Mouse (Mus musculus) G1E (cell line): ENCODE data around the gene Tmem30b. TPM values are rescaled to one million over a fixed set of nuclear protein-coding genes. Genes with fewer than 3 reads are reported as not detected.

ENCODE experiments used
- ATAC-seq: 2 replicates; pipeline ENCODE4 v1.8.0; 2016; ENCODE audit warnings: mild to moderate bottlenecking; ENCODE audit not compliant: insufficient number of reproducible peaks, poor library complexity, low FRiP score, severe bottlenecking; ENCODE audit errors: extremely low read depth
- DNase-seq: peaks from one replicate; pipeline ENCODE4 v3.0.0; 2012; ENCODE audit warnings: low spot score
- H3K27me3 ChIP-seq: 2 replicates; pipeline ENCODE4 v1.6.1; 2012; ENCODE audit warnings: mild to moderate bottlenecking, low read length, inconsistent platforms; ENCODE audit not compliant: insufficient read depth
- H3K36me3 ChIP-seq: replicated peaks from 2 replicates; pipeline ENCODE3; 2012; ENCODE audit warnings: mild to moderate bottlenecking, inconsistent platforms
- H3K4me1 ChIP-seq: 2 replicates; pipeline ENCODE4 v1.6.1; 2012; ENCODE audit warnings: low read depth, low read length, inconsistent platforms, mixed read lengths; ENCODE audit not compliant: insufficient read depth
- H3K4me3 ChIP-seq: 2 replicates; pipeline ENCODE4 v1.5.1; 2012; ENCODE audit warnings: low read depth, mild to moderate bottlenecking, inconsistent platforms, low read length, moderate library complexity, mixed read lengths
- H3K9me3 ChIP-seq: replicated peaks from 2 replicates; pipeline ENCODE4 v1.6.1; 2012; ENCODE audit warnings: inconsistent platforms
- CTCF ChIP-seq: IDR thresholded peaks from 2 replicates; pipeline ENCODE4 v1.5.1; 2012; ENCODE audit warnings: low read depth, low read length, inconsistent platforms, mixed read lengths
- GATA1 ChIP-seq: IDR thresholded peaks from 2 replicates; pipeline ENCODE4 v1.6.1; 2012; ENCODE audit warnings: borderline replicate concordance, low read length, inconsistent platforms, mixed read lengths
- GATA2 ChIP-seq: IDR thresholded peaks from 2 replicates; pipeline ENCODE4 v1.6.1; 2012; ENCODE audit warnings: low read depth, low read length, inconsistent platforms, borderline replicate concordance
- POLR2AphosphoS5 ChIP-seq: IDR thresholded peaks from 2 replicates; pipeline ENCODE4 v1.6.1; 2012; ENCODE audit warnings: low read depth, low read length, inconsistent platforms; ENCODE audit not compliant: insufficient replicate concordance
- TAL1 ChIP-seq: conservative IDR thresholded peaks from 2 replicates; pipeline ENCODE4 v1.6.1; 2012; ENCODE audit warnings: low read depth, low read length, inconsistent platforms, mixed read lengths
- polyA plus RNA-seq: library from polyadenylated mRNA; stranded (reverse); fragments of >175 nt; gene quantifications from 2 replicates; pipeline ENCODE4 v1.2.3, GENCODE M21; 2012
- total RNA-seq, 2 experiments: library from RNA; stranded (forward) in 1 of 2; stranded (reverse) in 1 of 2; fragments of 200-1000 nt in 1 of 2; fragments of >200 nt in 1 of 2; fragmentation: Nextera tagmentation in 1 of 2; gene quantifications; 2 replicates each; pipeline ENCODE4 v1.2.3; 2014 to 2017

The Tmem30b gene
- total and polyA plus RNA-seq, 3 experiments = 0.22 TPM; not detected in 2

DNA sequence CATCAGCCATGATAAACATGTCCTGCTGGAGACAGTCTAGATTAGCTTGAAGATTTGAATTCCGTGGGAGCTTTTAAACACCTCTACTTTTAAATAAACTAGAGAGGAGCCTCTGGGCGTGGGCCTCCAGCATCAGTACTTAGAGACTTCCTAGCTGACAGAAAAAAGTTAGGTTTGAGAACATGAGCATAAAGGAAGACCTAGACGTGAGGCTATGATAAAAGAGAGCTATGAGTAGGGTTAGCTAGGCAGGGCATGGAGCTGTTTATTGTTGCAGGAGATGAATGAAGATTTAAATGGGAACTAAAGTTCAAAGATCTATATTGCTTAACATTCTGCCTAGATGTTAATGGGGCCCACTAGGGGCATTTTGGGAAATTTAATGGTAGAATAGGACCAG lies 41.1 kb upstream of the Tmem30b start:
- no peak overlapping the region for H3K4me3 ChIP-seq
- no peak for ATAC-seq
- H3K27me3 ChIP-seq = peaks cover 6% of the 10 kb centered on the region; the same call in 1 of the 2 replicates
- H3K36me3 ChIP-seq = no peaks in the 10 kb centered on the region
- no peak for TF ChIP-seq POLR2AphosphoS5
- TF ChIP-seq GATA1 = no peak
- no peak for TF ChIP-seq TAL1
- TF ChIP-seq CTCF = no peak
- no peak for TF ChIP-seq GATA2
- H3K9me3 ChIP-seq = peaks cover 20% of the 10 kb centered on the region
- H3K4me1 ChIP-seq = no peaks in the 10 kb centered on the region
- DNase-seq = no peak

DNA sequence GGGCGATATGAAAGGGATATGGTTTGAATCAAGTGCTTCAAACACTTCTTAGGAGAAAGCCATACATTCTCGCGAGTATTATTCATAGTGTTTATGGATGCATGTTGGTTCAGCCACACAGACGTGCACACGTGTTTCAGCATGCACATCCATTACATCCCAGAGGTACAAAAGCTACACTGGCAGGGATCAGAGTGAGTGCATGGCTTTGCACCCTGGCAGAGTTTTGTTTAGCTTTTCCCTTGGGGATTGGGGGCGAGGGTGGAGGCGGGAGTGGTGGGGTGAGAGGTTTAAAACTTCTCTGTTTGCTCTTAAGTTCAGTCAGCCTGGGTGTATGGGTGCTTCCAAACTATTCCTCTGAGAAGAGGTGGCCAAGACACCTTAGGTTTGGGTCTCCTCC lies 39.7 kb upstream of the Tmem30b start:
- Histone ChIP-seq H3K36me3 (no peaks in the 10 kb centered on the region), H3K4me3 (no peak overlapping the region), H3K9me3 (peaks cover 24% of the 10 kb centered on the region), H3K4me1 (no peaks in the 10 kb centered on the region), H3K27me3 (peaks cover 6% of the 10 kb centered on the region; the same call in 1 of the 2 replicates)
- DNase-seq = no peak
- no peak for ATAC-seq
- TF ChIP-seq POLR2AphosphoS5 (no peak), GATA1 (no peak), CTCF (no peak), TAL1 (no peak)

DNA sequence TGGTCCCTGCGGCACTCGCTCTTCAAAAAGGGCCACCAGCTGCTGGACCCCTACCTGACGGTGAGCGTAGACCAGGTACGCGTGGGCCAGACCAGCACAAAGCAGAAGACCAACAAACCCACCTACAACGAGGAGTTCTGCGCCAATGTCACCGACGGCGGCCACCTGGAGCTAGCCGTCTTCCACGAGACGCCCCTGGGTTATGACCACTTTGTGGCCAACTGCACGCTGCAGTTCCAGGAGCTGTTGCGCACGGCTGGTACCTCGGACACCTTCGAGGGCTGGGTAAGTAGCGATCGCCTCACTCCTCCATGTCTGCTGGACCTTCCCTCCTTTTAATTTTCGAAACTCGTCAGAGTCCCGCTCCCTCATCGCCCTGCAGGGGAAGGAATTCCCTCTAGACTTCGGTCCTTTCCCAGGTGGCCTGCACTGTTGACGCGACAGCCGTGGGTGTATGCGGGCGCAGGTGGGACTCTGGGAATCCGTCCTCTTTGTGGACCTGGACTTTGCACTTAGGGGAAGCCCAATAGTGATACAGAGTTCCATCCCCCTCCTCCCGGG lies 39.1 kb upstream of the Tmem30b start:
- Histone ChIP-seq H3K4me1 (no peaks in the 10 kb centered on the region), H3K9me3 (peaks cover 22% of the 10 kb centered on the region), H3K4me3 (no peak overlapping the region; the same call in 1 of the 2 replicates), H3K36me3 (no peaks in the 10 kb centered on the region), H3K27me3 (peaks cover 6% of the 10 kb centered on the region; the same call in 1 of the 2 replicates)
- no peak for TF ChIP-seq TAL1
- TF ChIP-seq GATA2 = no peak
- no peak for TF ChIP-seq CTCF
- ATAC-seq (no peak), DNase-seq (no peak)

DNA sequence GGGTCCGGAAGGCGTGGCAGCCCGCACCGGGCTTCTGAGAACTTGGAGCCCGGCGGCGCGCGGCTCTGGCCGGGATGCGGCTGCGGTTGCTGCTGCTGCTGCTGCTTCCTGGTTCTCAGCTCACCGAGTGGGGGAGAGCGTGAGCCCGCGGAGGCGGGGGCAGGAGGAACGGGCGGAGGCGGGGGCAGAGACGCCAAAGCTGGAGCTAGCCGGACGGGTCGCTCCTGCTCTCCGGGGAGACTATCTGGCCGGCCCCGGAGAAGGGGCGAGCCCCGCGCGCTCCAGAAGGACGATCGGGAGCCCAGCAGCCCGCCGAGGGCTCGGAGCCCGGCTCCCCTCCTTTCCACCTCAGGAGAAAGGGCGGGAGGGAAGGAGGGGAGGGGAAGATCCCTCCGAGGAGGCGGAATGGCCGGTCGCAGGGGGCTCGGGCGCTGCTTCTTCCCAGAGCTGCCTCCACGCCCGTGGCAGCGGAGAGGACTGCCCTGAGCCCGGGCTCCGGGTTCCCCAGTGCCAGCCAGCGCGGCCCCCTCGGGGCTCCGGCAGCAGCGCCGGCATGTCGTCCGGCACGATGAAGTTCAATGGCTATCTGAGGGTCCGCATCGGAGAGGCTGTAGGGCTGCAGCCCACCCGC lies 38.5 kb upstream of the Tmem30b start, which contains the start of gene Prkch:
Prkch (plus strand) TSS at position 187 of the 631 bp plus-strand sequence.
- no peaks in the 10 kb centered on the region for H3K36me3 ChIP-seq
- no peak for ATAC-seq
- H3K4me1 ChIP-seq = no peaks in the 10 kb centered on the region
- TF ChIP-seq TAL1 = no peak
- TF ChIP-seq GATA1 = no peak
- no peak for TF ChIP-seq GATA2
- TF ChIP-seq POLR2AphosphoS5 = no peak
- no peak for TF ChIP-seq CTCF
- H3K4me3 ChIP-seq = no peak within 1 kb of the TSS; the same call in 1 of the 2 replicates
- H3K27me3 ChIP-seq = peaks cover 6% of the 10 kb centered on the region; the same call in 1 of the 2 replicates
- DNase-seq = no peak
- H3K9me3 ChIP-seq = peaks cover 22% of the 10 kb centered on the region

DNA sequence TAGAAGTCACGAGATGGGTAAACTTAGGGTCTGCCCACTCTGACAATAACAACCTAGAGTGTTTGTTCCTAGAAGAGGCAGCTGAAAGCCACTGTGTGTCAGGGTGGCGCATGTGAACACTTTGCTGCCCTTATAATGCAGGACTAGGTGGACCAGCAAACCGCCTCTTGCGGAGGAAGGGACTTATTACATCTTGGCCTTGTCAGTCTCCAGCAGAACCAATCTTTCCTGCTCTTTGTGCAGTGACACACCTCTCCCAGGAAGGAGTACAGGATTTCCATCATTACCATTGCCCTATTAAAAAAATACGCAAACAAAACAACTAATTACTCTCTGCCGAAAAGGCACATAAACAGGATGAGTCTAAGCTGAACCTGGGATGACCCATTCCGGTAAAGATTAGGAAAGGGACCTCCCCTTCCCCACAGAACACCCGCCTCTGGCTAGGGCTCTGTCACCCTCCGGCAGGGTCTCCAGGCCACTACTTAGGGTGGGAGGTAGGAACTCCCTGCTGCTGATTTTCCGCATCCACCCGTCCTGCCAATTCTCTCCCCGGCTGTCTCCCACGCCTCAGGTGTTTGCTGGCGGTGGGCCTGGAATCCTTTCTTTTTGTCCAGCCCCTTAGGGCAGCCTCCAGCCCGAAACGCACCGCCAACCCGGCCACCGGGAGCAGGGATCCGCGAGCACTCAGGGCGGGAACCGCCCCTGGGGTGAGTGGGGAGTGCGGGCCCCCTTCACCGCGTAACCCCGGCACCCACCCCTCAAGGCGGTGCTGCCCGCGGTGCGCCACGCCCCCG lies 37.8 kb upstream of the Tmem30b start:
- no peak for ATAC-seq
- H3K4me3 ChIP-seq = no peak overlapping the region

DNA sequence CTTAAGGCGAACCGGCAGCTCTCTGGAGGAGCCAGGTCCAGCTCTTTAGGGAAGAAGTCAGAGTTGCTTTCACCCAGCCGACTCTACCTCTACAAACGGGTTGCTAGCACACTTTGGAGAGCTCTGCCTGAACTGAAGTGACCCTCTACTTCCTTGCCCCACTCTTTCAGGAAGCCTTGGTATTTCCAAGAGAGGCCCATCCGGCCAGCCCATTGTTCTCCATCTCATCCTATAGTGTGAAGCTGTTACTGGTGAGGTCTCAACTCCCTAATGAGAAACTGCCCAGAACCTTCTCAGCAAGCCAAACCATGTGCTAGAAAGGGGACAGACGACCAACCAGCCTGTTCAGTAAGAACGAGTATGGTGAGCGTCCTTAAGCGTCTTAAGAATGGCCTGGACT lies 37.1 kb upstream of the Tmem30b start:
- H3K9me3 ChIP-seq = peaks cover 22% of the 10 kb centered on the region
- no peaks in the 10 kb centered on the region for H3K4me1 ChIP-seq
- no peak for TF ChIP-seq CTCF
- TF ChIP-seq GATA1 = no peak
- TF ChIP-seq TAL1 = no peak
- no peak for TF ChIP-seq POLR2AphosphoS5
- TF ChIP-seq GATA2 = no peak
- ATAC-seq (no peak), DNase-seq (no peak)
- peaks cover 6% of the 10 kb centered on the region for H3K27me3 ChIP-seq
- no peak overlapping the region for H3K4me3 ChIP-seq
- no peaks in the 10 kb centered on the region for H3K36me3 ChIP-seq

More for the DNA sequence above, 37.8 kb upstream of the Tmem30b start:
- Histone ChIP-seq H3K4me1 (no peaks in the 10 kb centered on the region), H3K27me3 (peaks cover 6% of the 10 kb centered on the region; the same call in 1 of the 2 replicates), H3K9me3 (peaks cover 22% of the 10 kb centered on the region), H3K36me3 (no peaks in the 10 kb centered on the region)
- DNase-seq = no peak
- TF ChIP-seq CTCF = no peak
- no peak for TF ChIP-seq POLR2AphosphoS5
- TF ChIP-seq GATA2 = no peak
- TF ChIP-seq TAL1 = no peak
- TF ChIP-seq GATA1 = no peak
